Mouse (Mus musculus) brain, adult 2 months (tissue): ENCODE measurements around the gene Sh2b2.
"Not testable (repeated sequence)": the region's sequence is repeated elsewhere in the genome, so short reads cannot be mapped to it uniquely, and the experiment has no call there.

ENCODE experiments used
- DNase-seq: peaks from one replicate; pipeline ENCODE4 v3.0.0; 2011; ENCODE audit warnings: low read depth, low spot score

Sh2b2 gene

GRCm38 (mm10) chr5:136240381-136240780 lies 6.0 kb downstream of the Sh2b2 start:
- DNase-seq: no peak

- no peak for DNase-seq
Observed at GRCm38 (mm10) chr5:136237607-136238006, 8.7 kb downstream of the Sh2b2 start.

- no peak for DNase-seq
Observed at GRCm38 (mm10) chr5:136236611-136237010, 9.7 kb downstream of the Sh2b2 start.

GRCm38 (mm10) chr5:136230348-136231035 lies 15.9 kb downstream of the Sh2b2 start:
- no peak for DNase-seq

GRCm38 (mm10) chr5:136226246-136226876 lies 20.0 kb downstream of the Sh2b2 start:
- DNase-seq: no peak

- DNase-seq: no peak
Observed at GRCm38 (mm10) chr5:136218585-136218984, 27.8 kb downstream of the Sh2b2 start.

GRCm38 (mm10) chr5:136217932-136218381 lies 28.4 kb downstream of the Sh2b2 start:
- no peak for DNase-seq

- DNase-seq: peak; percentile 31
Observed at GRCm38 (mm10) chr5:136217004-136217665, 29.2 kb downstream of the Sh2b2 start.

GRCm38 (mm10) chr5:136215958-136216357 lies 30.4 kb downstream of the Sh2b2 start:
- no peak for DNase-seq

- DNase-seq: no peak
Observed at GRCm38 (mm10) chr5:136215211-136215610, 31.1 kb downstream of the Sh2b2 start.

GRCm38 (mm10) chr5:136213716-136214115 lies 32.6 kb downstream of the Sh2b2 start:
- no peak for DNase-seq

GRCm38 (mm10) chr5:136212716-136213115 lies 33.6 kb downstream of the Sh2b2 start:
- DNase-seq: no peak

GRCm38 (mm10) chr5:136211341-136212102 lies 34.8 kb downstream of the Sh2b2 start:
- not testable (repeated sequence) for DNase-seq

GRCm38 (mm10) chr5:136210549-136210948 lies 35.8 kb downstream of the Sh2b2 start:
- DNase-seq: no peak

GRCm38 (mm10) chr5:136201832-136202231 lies 44.5 kb downstream of the Sh2b2 start:
- DNase-seq: peak; percentile 71

GRCm38 (mm10) chr5:136199526-136199925 lies 46.8 kb downstream of the Sh2b2 start:
- DNase-seq: peak; percentile 47

- peak; percentile 98 for DNase-seq
Observed at GRCm38 (mm10) chr5:136198474-136199391, 47.6 kb downstream of the Sh2b2 start, which contains the start of gene Prkrip1. TSS of gene Prkrip1 (minus strand) at chr5:136198963.

GRCm38 (mm10) chr5:136191870-136192269 lies 54.5 kb downstream of the Sh2b2 start:
- no peak for DNase-seq

- peak; percentile 76 for DNase-seq
Observed at GRCm38 (mm10) chr5:136186723-136187122, 59.6 kb downstream of the Sh2b2 start.

- peak; percentile 31 for DNase-seq
Observed at GRCm38 (mm10) chr5:136183766-136184165, 62.6 kb downstream of the Sh2b2 start.

- no peak for DNase-seq
Observed at GRCm38 (mm10) chr5:136182830-136183229, 63.5 kb downstream of the Sh2b2 start.
